Mouse (Mus musculus): ENCODE measurements around the gene Dnajc12.
"Not testable (repeated sequence)": the region's sequence is repeated elsewhere in the genome, so short reads cannot be mapped to it uniquely, and the experiment has no call there.

The Dnajc12 gene

DNA sequence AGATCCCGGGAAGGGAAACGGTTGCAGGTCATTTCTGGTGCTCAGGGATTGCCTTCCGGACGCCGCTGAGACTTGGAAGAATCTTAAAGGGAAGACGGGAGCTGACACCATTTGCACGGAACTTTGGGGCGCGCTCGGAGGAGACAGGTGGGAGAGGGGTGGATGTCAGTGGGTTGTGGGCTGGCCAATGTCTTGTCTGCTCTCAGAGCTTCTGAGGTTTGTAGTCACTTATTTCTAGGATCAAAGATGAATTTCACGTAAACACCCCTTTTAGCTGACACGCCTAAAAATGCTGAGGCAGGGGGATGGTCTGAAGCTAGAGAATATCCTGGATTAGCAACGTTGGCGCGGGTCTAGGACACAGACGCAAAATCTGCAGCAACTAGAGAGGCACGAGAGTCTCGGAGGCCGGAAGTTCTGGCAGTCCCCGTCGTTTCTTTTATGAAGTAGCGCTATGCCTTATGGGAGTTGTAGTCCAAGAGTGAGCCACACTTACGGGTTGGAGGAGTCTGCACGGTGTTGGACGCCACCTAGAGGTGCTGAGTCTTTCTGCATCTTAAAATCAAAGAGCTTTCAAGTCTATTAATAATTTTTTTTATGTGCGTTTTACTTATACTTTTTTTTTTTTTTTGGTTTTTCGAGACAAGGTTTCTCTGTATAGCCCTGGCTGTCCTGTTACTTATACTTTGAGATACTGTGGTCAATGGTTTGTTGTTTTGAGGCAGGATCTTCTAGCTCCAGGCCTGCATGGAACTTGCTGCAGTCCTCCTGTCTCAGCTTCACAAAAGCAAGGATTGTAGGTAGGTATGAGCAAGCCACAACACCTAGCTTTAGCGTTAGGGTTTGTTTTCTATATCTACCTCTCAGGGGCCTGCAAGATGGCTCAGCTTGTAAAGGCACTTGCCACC, at the start of gene Dnajc12:
Dnajc12 (plus strand) TSS at position 72 of the 908 bp plus-strand sequence.
- peak; percentile 89 for DNase-seq

DNA sequence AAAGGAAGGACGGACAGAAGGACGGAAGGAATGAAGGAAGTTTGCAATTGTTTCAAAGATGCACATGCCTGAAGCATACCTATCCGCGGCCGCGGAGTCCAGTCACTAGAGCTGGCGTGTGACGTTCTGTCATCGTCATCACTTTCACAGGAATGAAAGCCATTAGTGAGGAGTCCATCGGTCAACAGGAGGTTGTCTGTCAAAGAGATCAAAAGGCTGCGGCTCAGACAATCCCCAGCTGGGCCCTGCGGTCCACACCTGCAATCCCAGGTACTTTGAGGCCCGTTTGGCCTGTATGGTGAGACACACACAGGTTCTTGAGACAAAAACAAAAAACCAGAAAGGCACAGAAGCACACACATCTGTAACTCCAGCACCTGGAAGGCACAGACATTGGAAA, 45.3 kb upstream of the Dnajc12 start:
- DNase-seq: peak; percentile 67

DNA sequence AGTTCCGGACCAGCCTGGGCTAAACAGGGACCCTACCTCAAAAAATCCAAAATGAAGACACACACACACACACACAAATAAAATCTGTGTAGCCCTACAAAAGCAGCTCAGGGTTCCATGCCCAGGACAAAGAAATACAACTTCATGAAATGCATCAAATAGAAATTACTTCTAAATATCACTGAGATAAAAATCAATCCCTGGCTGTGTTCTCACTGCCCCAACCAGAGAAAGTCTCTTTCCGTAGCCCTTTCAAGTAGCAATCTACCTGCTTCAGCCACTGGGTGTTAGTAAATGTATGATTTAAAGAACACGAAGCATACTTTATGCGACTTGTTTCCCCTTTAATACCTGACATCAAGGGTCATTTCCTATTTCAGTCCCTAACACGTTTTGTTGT, 44.9 kb upstream of the Dnajc12 start:
- DNase-seq: no peak

DNA sequence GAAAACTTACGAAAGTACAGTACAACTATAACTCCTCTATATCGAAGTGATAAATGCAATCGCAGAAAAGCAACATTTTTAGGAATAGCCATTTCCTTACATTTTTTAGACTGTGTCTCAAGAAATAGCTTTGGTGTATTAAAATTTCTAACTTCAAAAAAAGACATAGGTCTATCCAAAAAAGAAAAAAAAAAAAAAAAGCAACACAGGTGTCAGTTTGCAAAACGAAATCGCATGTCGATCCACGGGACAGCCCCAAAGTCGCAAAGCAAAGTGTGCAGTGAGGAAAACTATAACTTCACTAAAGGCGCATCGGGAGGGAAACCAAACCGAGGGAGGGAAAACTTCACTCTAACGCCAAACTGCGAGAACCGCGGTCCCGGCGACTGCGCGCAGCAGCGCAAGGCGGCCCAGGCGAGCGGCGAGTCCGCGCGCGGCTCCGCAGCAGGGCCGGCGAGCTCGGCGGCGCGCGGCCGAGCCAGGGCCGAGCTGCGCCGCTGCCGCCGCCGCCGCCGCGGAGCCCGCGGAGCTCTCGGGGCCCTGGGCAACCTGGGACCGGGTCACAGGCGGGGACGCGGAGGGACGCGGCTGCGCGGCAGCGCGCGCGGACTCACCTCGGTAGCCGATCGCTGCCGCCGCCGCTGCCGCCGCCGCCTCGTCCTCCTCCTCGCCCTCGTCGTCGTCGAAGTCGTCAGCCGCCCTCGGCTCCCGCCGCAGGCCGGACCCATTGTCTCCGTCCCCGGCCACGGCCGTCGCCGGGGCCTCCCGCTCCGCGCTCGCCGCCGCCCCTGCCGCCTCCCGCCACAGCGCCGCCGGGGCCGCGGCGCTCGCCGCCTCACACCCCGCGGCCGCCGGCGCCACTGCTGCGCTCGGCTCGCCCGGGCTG, 44.0 kb upstream of the Dnajc12 start:
- DNase-seq: peak; percentile 38

DNA sequence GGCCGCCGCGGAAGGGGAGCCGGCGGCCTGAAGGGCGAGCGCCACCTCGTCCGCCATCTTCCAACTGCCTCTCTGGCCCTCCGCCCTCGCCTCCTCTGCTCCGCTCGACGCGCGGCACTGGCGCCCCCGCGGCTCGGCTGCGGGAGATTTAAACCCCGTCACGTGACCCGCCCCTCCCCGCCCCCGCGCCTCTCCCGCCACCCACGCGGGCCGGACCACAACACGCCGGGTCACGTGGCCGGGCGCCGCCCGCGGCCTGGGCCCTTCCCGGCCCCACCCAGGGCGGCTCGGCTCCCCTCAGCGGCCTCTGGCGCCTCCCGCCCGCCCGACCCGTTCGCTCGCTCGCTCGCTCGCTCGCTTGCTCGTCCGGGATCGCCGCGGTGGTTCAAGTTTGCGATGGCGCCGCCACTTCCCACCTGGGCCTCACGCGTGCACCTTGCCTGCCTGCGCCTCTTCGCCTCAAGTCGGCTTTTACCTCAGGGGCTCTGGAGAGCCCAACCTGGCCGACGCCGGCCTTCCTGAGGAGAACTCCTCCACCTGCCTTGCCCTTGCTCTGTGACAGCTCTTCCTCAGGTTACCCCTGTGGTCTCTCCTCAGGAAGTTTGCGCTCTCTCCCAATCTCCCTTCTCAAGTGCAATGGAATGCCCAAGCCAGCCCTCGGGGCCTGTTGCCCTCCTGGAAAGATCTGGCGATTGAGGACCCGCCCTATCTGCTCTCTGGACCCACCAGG, 43.2 kb upstream of the Dnajc12 start:
- peak; percentile 87 for DNase-seq

DNA sequence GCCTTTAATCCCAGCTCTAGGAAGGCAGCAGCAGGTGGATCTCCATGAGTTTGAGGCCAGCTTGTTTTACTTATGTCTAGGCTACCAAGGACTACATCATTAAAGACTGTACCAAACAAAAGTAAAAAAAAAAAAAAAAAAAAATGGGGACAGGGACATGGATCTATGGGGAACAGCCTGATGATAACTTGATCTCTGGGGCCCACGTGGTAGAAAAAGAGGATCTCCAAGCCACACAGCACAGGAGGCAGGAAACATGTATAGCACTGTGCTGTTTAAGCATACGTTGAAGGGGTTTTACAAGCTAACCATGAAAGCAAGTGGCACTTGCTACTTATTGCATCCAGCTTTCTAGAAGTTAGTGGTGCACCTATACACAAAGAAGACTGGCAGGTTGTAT, 40.9 kb upstream of the Dnajc12 start:
- no peak for DNase-seq

DNA sequence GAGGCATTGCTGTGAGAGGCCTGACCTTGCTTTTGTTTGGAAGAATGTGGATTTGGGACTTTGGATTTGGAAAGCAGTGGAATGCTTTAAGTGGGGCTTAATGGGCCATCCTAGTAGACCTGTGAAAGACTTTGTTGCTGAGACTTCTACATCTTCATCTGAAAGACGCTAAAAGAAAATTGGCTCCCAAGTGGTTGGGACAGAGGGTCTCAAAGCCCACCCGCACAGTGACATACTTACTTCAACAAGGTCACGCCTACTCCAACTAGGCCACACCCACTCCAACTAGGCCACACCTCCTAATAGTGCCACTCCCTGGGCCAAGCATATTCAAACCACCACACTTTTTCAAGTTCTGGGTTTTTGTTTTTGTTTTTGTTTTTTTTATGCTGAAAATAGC, 37.5 kb upstream of the Dnajc12 start:
- DNase-seq: no peak

DNA sequence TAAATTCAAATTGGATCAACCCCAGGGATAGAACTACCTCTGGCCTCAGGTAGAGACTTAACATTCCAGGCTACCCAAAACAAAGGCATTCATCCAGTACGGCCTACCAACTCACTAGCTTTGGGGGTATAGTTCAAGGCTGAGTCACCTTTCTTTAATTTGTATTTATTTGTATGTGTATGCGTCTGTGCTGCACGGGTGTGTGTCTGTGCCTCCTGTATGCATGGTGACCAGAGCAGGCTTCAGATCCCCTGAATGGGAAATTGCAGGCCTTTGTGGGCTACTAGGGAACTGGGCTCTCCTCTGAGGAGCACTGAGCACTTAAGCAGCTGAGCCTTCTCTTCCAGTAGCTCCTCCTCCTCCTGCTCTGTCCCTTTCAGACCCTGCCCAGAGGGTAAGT, 34.0 kb upstream of the Dnajc12 start:
- DNase-seq: no peak

DNA sequence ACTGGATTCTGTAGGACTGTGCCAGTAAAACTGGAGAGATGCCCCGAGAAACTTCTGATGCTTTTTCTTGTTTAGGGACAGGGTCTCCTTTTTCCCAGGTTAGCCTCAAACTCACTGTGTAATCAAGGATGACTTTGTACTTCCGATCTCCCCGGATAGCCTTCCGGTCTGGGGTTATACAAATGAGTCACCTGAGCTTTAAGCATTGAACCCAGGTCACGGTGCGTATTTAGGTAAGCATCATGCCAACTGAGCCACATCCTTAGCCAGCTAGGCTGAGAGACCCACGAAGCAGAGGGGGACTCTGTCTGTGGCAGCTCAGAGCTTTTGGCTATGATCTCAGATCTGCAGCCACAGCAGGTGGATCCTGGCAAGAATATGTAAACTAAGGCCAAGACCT, 31.6 kb upstream of the Dnajc12 start:
- DNase-seq: no peak

DNA sequence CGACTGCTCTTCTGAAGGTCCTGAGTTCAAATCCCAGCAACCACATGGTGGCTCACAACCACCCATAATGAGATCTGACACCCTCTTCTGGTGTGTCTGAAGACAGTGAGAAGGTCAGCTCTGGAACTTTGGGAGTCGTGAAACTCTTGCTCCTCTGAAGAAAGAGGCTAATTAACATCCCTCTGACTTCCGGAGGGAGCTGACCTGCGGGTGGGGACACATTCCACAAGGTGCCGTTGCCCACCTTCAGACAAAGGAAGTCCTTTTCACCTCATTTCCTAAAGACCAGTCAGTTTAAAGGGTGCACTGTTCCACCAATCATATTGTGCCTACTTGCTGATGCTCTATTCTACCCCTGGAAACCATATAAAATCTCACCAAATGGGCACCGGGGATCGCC, 31.1 kb upstream of the Dnajc12 start:
- DNase-seq: not testable (repeated sequence)

DNA sequence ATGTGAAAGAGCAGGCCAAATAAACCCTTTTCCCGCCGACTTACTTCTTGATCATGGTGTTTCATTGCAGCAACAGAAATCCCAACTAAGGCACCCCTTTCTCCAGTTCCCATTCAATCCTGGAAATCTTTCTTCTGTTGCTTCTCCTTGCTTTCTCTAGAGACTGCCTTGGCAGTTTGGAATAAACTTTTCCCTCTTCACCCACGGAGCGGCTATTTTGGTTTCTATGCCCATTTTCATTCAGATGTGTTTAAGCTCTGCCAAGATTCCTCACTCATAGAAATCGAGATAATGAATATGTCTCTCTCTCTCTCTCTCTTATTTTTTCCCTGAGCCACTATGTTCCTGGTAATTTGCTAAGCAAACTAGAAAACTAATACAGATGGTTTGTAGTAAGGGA, 30.1 kb upstream of the Dnajc12 start:
- no peak for DNase-seq

DNA sequence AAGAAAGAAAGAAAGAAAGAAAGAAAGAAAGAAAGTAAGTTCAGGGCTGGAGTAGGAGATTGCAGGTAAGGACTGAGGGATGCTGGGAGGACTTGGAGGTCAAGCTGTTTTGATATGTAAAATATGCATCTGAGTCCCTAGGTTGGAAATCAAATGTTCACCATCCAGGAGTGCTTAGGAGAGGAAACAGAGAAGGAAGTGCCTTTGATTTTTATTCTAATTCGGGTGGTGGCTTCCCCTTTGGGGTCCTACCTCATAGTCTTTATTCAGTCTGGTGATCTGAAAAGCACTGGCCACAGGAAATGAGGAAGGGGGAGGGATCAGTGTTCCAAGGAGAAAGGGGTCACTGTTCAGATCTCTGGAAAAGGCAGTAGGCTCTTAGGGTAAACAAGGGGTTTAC, 21.7 kb upstream of the Dnajc12 start:
- DNase-seq: no peak

DNA sequence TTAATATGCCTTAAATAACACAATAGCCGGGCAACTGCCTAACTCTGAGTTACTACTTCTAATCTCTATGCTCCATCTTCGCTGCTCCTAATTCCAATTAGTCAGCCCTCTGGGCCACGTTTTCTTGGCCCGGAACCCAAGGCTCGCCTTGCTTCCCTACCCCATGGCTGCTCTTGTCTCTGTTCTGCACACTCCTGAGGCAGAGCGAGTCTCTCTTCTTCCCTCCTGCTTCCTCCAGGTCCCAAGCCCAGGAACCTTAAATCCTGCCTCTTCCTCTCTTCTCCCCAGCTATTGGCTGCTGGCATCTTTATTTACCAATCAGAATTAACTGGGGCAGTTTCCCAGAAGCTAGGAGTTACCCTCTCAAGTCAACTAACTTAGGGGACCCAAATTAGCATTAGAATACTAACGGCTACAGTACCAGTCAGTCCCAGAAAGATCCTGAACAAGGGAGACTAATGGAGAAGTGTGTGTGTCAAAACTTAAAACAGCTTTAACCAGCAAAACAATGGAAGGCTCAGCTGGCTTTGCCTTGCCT, 16.3 kb upstream of the Dnajc12 start:
- no peak for DNase-seq

DNA sequence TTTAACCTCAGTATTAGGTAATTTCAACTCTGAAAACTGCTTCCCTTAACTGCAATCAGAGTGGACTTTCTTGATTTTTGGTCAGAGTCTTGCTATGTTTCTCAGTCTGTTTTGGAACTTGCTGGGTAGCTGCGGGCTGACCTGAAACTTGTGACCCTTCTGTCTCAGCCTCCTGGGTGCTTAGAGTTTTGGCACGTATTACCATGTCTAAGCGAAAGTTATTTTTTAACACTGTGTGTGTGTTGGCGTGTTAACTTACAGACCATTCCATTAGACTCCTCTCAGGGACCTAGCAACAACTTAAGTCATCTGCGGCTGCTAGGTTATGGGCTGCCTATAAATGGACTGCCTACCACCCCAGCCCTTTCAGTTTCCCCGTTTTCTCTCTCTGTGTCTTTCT, 14.9 kb upstream of the Dnajc12 start:
- DNase-seq: peak; percentile 49

DNA sequence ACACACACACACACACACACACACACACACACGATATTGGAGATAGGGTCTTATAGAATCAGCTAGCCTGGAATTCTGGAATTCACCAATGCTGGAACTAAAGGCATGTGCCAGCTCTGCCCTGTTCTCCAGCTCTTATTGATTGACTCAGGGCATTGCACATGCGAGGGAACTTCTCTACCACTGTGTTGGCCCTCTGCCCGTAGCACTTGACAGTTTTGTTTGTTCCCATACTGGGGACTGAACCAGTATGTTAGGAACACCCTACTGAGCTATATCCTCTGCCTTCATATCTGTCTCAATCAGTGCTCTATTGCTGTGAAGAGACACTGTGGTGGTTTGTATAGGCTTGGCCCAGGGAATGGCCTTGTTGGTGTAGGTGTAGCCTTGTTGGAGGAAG, 14.2 kb upstream of the Dnajc12 start:
- no peak for DNase-seq

DNA sequence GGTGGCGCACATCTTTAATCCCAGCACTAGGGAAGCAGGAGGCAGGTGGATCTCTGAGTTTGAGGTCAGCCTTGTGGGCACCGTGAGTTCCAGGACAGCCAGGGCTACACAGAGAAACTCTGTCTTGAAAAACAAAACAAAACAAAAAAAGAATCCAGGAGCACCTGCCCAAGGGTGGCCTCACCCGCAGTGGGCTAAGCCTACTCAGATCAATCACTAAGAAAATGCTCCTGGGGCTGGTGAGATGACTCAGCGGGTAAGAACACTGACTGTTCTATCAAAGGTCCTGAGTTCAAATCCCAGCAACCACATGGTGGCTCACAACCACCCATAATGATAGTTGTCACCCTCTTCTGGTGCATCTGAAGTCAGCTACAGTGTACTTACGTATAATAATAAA, 5.9 kb upstream of the Dnajc12 start:
- no peak for DNase-seq

DNA sequence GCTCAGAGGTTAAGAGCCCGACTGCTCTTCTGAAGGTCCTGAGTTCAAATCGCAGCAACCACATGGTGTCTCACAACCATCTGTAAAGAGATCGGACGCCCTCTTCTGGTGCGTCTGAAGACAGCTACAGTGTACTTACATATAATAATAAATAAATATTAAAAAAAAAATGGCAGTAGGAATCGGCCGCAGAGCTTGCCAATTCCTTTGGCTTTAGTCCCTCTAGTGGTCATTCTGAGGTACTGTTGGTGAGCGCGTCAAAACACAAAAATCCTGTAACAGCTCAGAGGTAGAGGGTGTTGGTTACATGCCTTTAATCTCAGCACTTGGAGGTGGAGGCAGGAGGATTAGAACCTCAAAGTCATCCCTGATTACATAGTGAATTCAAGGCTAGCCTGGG, 4.8 kb upstream of the Dnajc12 start:
- peak; percentile 72 for DNase-seq

DNA sequence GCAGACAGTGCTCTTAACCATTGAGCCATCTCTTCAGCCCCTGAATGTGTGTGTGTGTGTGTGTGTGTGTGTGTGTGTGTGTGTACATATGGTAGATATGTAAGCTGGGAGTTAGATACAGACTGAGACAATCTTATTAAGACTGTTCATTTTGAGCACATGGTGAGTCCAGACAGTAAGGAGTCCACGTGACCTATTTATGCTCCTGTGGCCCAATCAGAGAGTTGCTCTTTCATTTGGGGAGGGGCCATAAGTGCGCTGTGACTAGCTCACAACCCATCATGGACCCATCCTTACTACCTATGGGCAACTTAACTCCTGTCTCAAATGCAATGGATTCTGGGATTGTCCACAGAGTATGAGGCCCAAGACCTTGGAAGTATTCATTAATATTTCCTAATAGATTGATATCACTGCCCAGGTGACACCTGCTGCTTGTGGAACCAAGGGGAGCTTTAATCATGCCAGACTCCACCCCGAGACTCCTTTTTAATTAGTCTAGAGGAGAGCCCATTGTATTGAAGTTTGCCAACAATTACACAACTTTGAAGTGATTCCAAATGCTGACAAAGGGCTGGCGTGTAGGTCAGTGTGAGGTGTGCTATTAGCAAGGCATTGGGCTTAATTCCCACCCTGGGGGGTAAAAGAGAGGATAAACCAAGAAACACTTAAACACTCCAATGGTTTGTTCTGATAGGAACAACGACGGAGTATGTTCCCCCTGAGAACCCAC, 3.1 kb upstream of the Dnajc12 start:
- no peak for DNase-seq

DNA sequence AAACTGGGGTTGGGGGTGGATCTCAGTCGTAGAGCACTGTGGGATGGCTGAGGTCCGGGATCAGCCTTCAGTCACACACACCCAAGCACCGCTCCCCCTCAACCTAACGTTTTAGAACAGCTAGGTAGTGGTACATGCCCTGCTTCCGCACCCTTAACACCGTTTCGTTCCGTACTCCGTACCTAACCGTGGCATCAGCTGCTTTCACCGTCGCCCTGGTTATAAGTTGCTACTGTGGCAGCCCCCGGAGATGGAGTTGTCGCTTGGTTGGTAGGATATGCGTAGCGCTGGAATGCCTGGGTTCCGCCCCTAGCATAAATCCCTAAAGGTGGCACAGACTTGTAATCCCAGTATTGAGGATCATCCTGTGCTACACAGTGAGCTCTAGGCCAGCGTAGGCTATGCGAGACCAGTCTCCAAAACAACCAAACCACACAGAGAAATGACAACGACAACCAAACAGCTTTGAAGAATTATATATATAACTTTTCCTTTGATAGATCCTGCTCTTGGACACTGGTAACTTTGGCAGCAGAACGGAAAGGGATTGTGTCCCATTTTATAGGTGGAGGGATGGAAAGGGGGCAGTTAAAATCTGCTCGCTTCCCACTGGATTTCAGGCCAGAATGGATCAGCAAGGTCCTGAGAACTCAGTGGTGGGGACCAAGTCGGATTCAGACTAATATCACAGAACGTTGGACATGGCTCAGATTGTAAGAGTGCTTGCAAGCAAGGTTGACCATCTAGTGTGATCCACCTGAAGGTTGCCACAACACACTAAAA, 554 bp upstream of the Dnajc12 start, which contains the start of gene Sirt1:
Sirt1 (minus strand) TSS at position 207 of the 783 bp plus-strand sequence.
- no peak for DNase-seq

DNA sequence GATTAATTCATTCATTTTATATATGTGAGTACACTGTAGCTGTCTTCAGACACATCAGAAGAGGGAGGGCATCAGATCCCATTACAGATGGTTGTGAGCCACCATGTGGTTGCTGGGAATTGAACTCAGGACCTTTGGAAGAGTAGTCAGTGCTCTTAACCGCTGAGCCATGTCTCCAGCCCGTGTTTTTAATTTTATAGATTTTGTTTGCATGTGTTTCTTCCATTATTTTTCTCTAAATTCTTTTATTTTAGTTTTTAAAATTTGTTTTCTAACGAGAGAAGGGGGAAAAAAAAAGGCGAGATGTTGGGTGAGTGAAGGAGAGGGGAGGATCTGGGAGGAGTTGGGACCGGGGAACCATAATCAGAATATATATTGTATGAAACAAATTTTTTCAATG, 3.7 kb downstream of the Dnajc12 start:
- not testable (repeated sequence) for DNase-seq

DNA sequence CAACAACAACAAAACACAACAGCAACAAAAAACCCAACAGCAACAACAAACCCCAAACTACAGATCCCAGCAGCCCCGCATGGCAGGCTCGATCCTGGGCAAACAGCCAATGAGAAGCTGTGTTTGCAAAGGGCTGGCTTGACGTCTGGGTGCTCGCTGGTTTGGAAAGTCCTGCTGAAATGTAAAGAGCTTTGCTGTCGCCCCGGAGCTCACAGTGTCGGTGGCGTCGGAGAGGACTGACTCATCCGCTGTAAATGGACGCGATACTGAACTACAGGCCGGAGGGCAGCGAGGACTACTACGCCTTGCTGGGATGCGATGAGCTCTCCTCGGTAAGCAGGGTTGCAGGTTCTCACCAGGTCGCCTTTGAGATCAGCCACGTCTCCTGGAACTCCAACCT, 4.2 kb downstream of the Dnajc12 start:
- DNase-seq: peak; percentile 91
